Mouse (Mus musculus): ENCODE measurements at regions not wholly inside any gene's neighbourhood (a gene's known extent, or its start where the extent isn't known, plus 50 kb on each side); places are given as distances from the start of the nearest gene placed in this dataset.
A peak's percentile ranks its signal among the peaks of the same experiment; 100 is the strongest.

GRCm38 (mm10) chr2:45356021-45356420 lies 238.8 kb upstream of the Zeb2 start:
- Histone ChIP-seq H3K4me2 (replicated peaks; ENCODE audit: low read depth, low read length) (no peak overlapping the region), H3K36me3 (ENCODE audit: insufficient read depth, low read length) (no peaks in the 10 kb centered on the region), H3K9ac (replicated peaks; ENCODE audit: low read length) (no peak overlapping the region), H3K4me1 (ENCODE audit: insufficient read depth, low read length) (no peaks in the 10 kb centered on the region), H3K9me3 (ENCODE audit: low read length) (no peaks in the 10 kb centered on the region), H3K4me3 (ENCODE audit: low read length) (no peak overlapping the region), H3K27me3 (ENCODE audit: insufficient read depth, low read length) (no peaks in the 10 kb centered on the region), H3K27ac (ENCODE audit: low read length) (no peak overlapping the region)
- WGBS: 89% methylated on average over 12 of the region's 12 CpGs
- no peak for ATAC-seq (ENCODE audit: low FRiP score, low TSS enrichment)

- 89% methylated on average over 1 of the region's 1 CpGs for WGBS
- Histone ChIP-seq H3K27ac (ENCODE audit: low read length) (no peak overlapping the region), H3K9me3 (ENCODE audit: low read length) (no peaks in the 10 kb centered on the region), H3K27me3 (ENCODE audit: insufficient read depth, low read length) (no peaks in the 10 kb centered on the region), H3K36me3 (ENCODE audit: insufficient read depth, low read length) (no peaks in the 10 kb centered on the region), H3K9ac (replicated peaks; ENCODE audit: low read length) (no peak overlapping the region), H3K4me2 (replicated peaks; ENCODE audit: low read depth, low read length) (no peak overlapping the region), H3K4me3 (ENCODE audit: low read length) (no peak overlapping the region), H3K4me1 (ENCODE audit: insufficient read depth, low read length) (no peaks in the 10 kb centered on the region)
- no peak for ATAC-seq (ENCODE audit: low FRiP score, low TSS enrichment)
Observed at GRCm38 (mm10) chr2:45351529-45352133, 234.4 kb upstream of the Zeb2 start.

- no peak for ATAC-seq (ENCODE audit: low FRiP score, low TSS enrichment)
- Histone ChIP-seq H3K9me3 (ENCODE audit: low read length) (no peaks in the 10 kb centered on the region), H3K27me3 (ENCODE audit: insufficient read depth, low read length) (no peaks in the 10 kb centered on the region), H3K4me1 (ENCODE audit: insufficient read depth, low read length) (no peaks in the 10 kb centered on the region), H3K36me3 (ENCODE audit: insufficient read depth, low read length) (no peaks in the 10 kb centered on the region), H3K9ac (replicated peaks; ENCODE audit: low read length) (no peak overlapping the region), H3K4me2 (replicated peaks; ENCODE audit: low read depth, low read length) (no peak overlapping the region), H3K27ac (ENCODE audit: low read length) (no peak overlapping the region), H3K4me3 (ENCODE audit: low read length) (no peak overlapping the region)
- whole genome bisulfite sequencing: 81% methylated on average over 5 of the region's 5 CpGs
Observed at GRCm38 (mm10) chr2:45346358-45346757, 229.2 kb upstream of the Zeb2 start.

GRCm38 (mm10) chr2:45339866-45340265 lies 222.7 kb upstream of the Zeb2 start:
- Histone ChIP-seq H3K9me3 (ENCODE audit: low read length) (peaks cover 2% of the 10 kb centered on the region; the same call in 1 of the 2 replicates), H3K4me1 (ENCODE audit: insufficient read depth, low read length) (no peaks in the 10 kb centered on the region), H3K9ac (replicated peaks; ENCODE audit: low read length) (no peak overlapping the region), H3K4me3 (ENCODE audit: low read length) (no peak overlapping the region), H3K27ac (ENCODE audit: low read length) (no peak overlapping the region), H3K27me3 (ENCODE audit: insufficient read depth, low read length) (no peaks in the 10 kb centered on the region), H3K36me3 (ENCODE audit: insufficient read depth, low read length) (no peaks in the 10 kb centered on the region), H3K4me2 (replicated peaks; ENCODE audit: low read depth, low read length) (no peak overlapping the region)
- no peak for ATAC-seq (ENCODE audit: low FRiP score, low TSS enrichment)
- WGBS: 76% methylated on average over 1 of the region's 1 CpGs

GRCm38 (mm10) chr2:45338809-45339208 lies 221.6 kb upstream of the Zeb2 start:
- no peaks in the 10 kb centered on the region for H3K27me3 ChIP-seq (ENCODE audit: insufficient read depth, low read length)

GRCm38 (mm10) chr2:45316945-45317565 lies 199.9 kb upstream of the Zeb2 start:
- no peak overlapping the region for H3K9ac ChIP-seq (replicated peaks; ENCODE audit: low read length)
- H3K36me3 ChIP-seq (ENCODE audit: insufficient read depth, low read length): no peaks in the 10 kb centered on the region
- H3K4me2 ChIP-seq (replicated peaks; ENCODE audit: low read depth, low read length): no peak overlapping the region
- 91% methylated on average over 4 of the region's 4 CpGs for WGBS
- H3K9me3 ChIP-seq (ENCODE audit: low read length): no peaks in the 10 kb centered on the region
- no peak for ATAC-seq (ENCODE audit: low FRiP score, low TSS enrichment)
- no peaks in the 10 kb centered on the region for H3K27me3 ChIP-seq (ENCODE audit: insufficient read depth, low read length)
- no peak overlapping the region for H3K27ac ChIP-seq (ENCODE audit: low read length)
- H3K4me3 ChIP-seq (ENCODE audit: low read length): no peak overlapping the region
- H3K4me1 ChIP-seq (ENCODE audit: insufficient read depth, low read length): no peaks in the 10 kb centered on the region

More at GRCm38 (mm10) chr2:45338809-45339208, 221.6 kb upstream of the Zeb2 start:
- no peaks in the 10 kb centered on the region for H3K4me1 ChIP-seq (ENCODE audit: insufficient read depth, low read length)
- ATAC-seq (ENCODE audit: low FRiP score, low TSS enrichment): no peak
- H3K27ac ChIP-seq (ENCODE audit: low read length): no peak overlapping the region
- H3K36me3 ChIP-seq (ENCODE audit: insufficient read depth, low read length): no peaks in the 10 kb centered on the region
- peaks cover 2% of the 10 kb centered on the region; the same call in 1 of the 2 replicates for H3K9me3 ChIP-seq (ENCODE audit: low read length)
- no peak overlapping the region for H3K9ac ChIP-seq (replicated peaks; ENCODE audit: low read length)
- H3K4me3 ChIP-seq (ENCODE audit: low read length): no peak overlapping the region
- H3K4me2 ChIP-seq (replicated peaks; ENCODE audit: low read depth, low read length): no peak overlapping the region

- Histone ChIP-seq H3K36me3 (ENCODE audit: insufficient read depth, low read length) (no peaks in the 10 kb centered on the region), H3K9me3 (ENCODE audit: low read length) (no peaks in the 10 kb centered on the region), H3K4me3 (ENCODE audit: low read length) (no peak overlapping the region), H3K9ac (replicated peaks; ENCODE audit: low read length) (no peak overlapping the region), H3K27ac (ENCODE audit: low read length) (no peak overlapping the region), H3K27me3 (ENCODE audit: insufficient read depth, low read length) (no peaks in the 10 kb centered on the region), H3K4me2 (replicated peaks; ENCODE audit: low read depth, low read length) (peak overlapping the region; percentile 3; the same call in 1 of the 2 replicates), H3K4me1 (ENCODE audit: insufficient read depth, low read length) (peaks cover 10% of the 10 kb centered on the region)
- ATAC-seq (ENCODE audit: low FRiP score, low TSS enrichment): peak; percentile 95
- WGBS: 25% methylated on average over 7 of the region's 7 CpGs
Observed at GRCm38 (mm10) chr2:45287530-45288009, 170.4 kb upstream of the Zeb2 start.

GRCm38 (mm10) chr2:45283811-45284210 lies 166.6 kb upstream of the Zeb2 start:
- no peak for ATAC-seq (ENCODE audit: low FRiP score, low TSS enrichment)
- Histone ChIP-seq H3K4me3 (ENCODE audit: low read length) (no peak overlapping the region), H3K9me3 (ENCODE audit: low read length) (no peaks in the 10 kb centered on the region), H3K27me3 (ENCODE audit: insufficient read depth, low read length) (no peaks in the 10 kb centered on the region), H3K36me3 (ENCODE audit: insufficient read depth, low read length) (no peaks in the 10 kb centered on the region), H3K27ac (ENCODE audit: low read length) (no peak overlapping the region), H3K4me1 (ENCODE audit: insufficient read depth, low read length) (peaks cover 10% of the 10 kb centered on the region), H3K4me2 (replicated peaks; ENCODE audit: low read depth, low read length) (no peak overlapping the region), H3K9ac (replicated peaks; ENCODE audit: low read length) (no peak overlapping the region)

GRCm38 (mm10) chr2:45279490-45279889 lies 162.3 kb upstream of the Zeb2 start:
- Histone ChIP-seq H3K4me3 (ENCODE audit: low read length) (no peak overlapping the region), H3K4me1 (ENCODE audit: insufficient read depth, low read length) (no peaks in the 10 kb centered on the region), H3K36me3 (ENCODE audit: insufficient read depth, low read length) (no peaks in the 10 kb centered on the region), H3K4me2 (replicated peaks; ENCODE audit: low read depth, low read length) (no peak overlapping the region), H3K27ac (ENCODE audit: low read length) (no peak overlapping the region), H3K27me3 (ENCODE audit: insufficient read depth, low read length) (no peaks in the 10 kb centered on the region), H3K9ac (replicated peaks; ENCODE audit: low read length) (no peak overlapping the region), H3K9me3 (ENCODE audit: low read length) (no peaks in the 10 kb centered on the region)
- 73% methylated on average over 4 of the region's 4 CpGs for WGBS
- ATAC-seq (ENCODE audit: low FRiP score, low TSS enrichment): no peak

GRCm38 (mm10) chr2:45277602-45278001 lies 160.4 kb upstream of the Zeb2 start:
- H3K4me2 ChIP-seq (replicated peaks; ENCODE audit: low read depth, low read length): no peak overlapping the region
- no peaks in the 10 kb centered on the region for H3K9me3 ChIP-seq (ENCODE audit: low read length)
- H3K4me3 ChIP-seq (ENCODE audit: low read length): no peak overlapping the region
- 97% methylated on average over 2 of the region's 2 CpGs for WGBS
- no peak overlapping the region for H3K27ac ChIP-seq (ENCODE audit: low read length)
- no peak for ATAC-seq (ENCODE audit: low FRiP score, low TSS enrichment)
- H3K4me1 ChIP-seq (ENCODE audit: insufficient read depth, low read length): no peaks in the 10 kb centered on the region
- no peak overlapping the region for H3K9ac ChIP-seq (replicated peaks; ENCODE audit: low read length)
- H3K36me3 ChIP-seq (ENCODE audit: insufficient read depth, low read length): no peaks in the 10 kb centered on the region
- H3K27me3 ChIP-seq (ENCODE audit: insufficient read depth, low read length): no peaks in the 10 kb centered on the region
